Mouse (Mus musculus): ENCODE data around the gene Smad9. TPM values are rescaled to one million over a fixed set of nuclear protein-coding genes. Genes with fewer than 3 reads are reported as not detected.

Gene Smad9
- polyA plus RNA-seq, 1 experiment, result 1.5 TPM

- TF ChIP-seq POLR2A (IDR thresholded peaks at IDR 0.05; ENCODE audit: low read depth, low read length), result no peak
- TF ChIP-seq CTCF (IDR thresholded peaks at IDR 0.05; ENCODE audit: borderline replicate concordance, insufficient read depth, low read length), result no peak
These were observed 77.1 kb downstream of the Smad9 start for GRCm38 (mm10) chr3:54832491-54832890.

DNA sequence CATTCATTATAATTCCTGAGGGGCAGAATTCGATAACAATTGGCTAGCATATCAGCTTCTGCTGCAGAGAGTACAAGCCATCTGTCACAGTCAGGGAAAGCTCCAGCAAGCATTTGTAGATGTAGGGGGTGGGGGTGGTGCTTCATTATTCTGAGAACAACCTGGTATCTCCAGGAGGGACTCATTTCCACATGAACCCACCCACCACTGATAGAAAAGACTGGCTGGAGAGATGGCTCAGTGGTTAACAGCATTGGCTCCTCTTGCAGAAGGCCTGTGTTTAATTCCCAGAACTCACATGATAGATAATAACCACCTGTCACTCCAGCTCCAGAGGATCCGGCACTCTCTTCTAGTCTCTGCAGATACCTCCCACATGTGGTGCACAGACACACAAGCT is 80.0 kb downstream of the Smad9 start:
- TF ChIP-seq POLR2A (IDR thresholded peaks at IDR 0.05; ENCODE audit: low read depth, low read length), result no peak
- no peak for TF ChIP-seq CTCF (IDR thresholded peaks at IDR 0.05; ENCODE audit: borderline replicate concordance, insufficient read depth, low read length)
- Histone ChIP-seq H3K4me3 (ENCODE audit: insufficient read depth, low read length) (no peak overlapping the region), H3K27ac (ENCODE audit: insufficient read depth, low read length) (no peak overlapping the region), H3K4me1 (ENCODE audit: control insufficient read depth, insufficient read depth, low read length) (peaks cover 3% of the 10 kb centered on the region)

More at GRCm38 (mm10) chr3:54832491-54832890, 77.1 kb downstream of the Smad9 start:
- no peak overlapping the region for H3K4me3 ChIP-seq (ENCODE audit: insufficient read depth, low read length)
- peaks cover 3% of the 10 kb centered on the region for H3K4me1 ChIP-seq (ENCODE audit: control insufficient read depth, insufficient read depth, low read length)
- H3K27ac ChIP-seq (ENCODE audit: insufficient read depth, low read length), result no peak overlapping the region

Other genes starting within 250 kb of the Smad9 start
- gene Supt20, start 62.8 kb upstream of the Smad9 start, polyA plus RNA-seq (2011; ENCODE audit: insufficient read length, low read depth, missing spikeins), result 89.8 and 121 TPM in 2 replicates
- gene Gm21958, start 41.2 kb upstream of the Smad9 start, polyA plus RNA-seq (2011; ENCODE audit: insufficient read length, low read depth, missing spikeins), result not detected in 2 replicates
- gene Exosc8, start 20.2 kb upstream of the Smad9 start, polyA plus RNA-seq (2011; ENCODE audit: insufficient read length, low read depth, missing spikeins), result 57.4 and 81.5 TPM in 2 replicates
- 51.9 and 58.3 TPM in 2 replicates for gene Alg5, start 20.0 kb upstream of the Smad9 start, polyA plus RNA-seq (2011; ENCODE audit: insufficient read length, low read depth, missing spikeins)
- gene Rfxap, start 52.2 kb downstream of the Smad9 start, polyA plus RNA-seq (2011; ENCODE audit: insufficient read length, low read depth, missing spikeins), result 11.4 and 18.5 TPM in 2 replicates
- not detected in 2 replicates for gene Sertm1, start 160.3 kb downstream of the Smad9 start, polyA plus RNA-seq (2011; ENCODE audit: insufficient read length, low read depth, missing spikeins)